ENCODE assay signal across 21 mouse cellular contexts in genomic region chr1:134770312-134770711, GRCm38 (mm10).
DNase-seq lines count a peak whose midpoint lies in the region; ATAC-seq and TF ChIP-seq lines count a peak whose summit lies in the region.
"Had no signal": no experiment of that assay in that cellular context is flagged by ENCODE, and none has a peak within 500 bp of the region (broad histone marks: within the 10 kb centered on the region; RNA-seq: fewer than 3 reads in every experiment).

No protein-coding gene starts in this region.

- no peaks in the 10 kb centered on the region for H3K27me3 ChIP-seq in heart, embryonic 10.5 days (ENCODE audit: insufficient read depth, poor library complexity, severe bottlenecking)
- H3K27me3 ChIP-seq in lung, embryonic 14.5 days (ENCODE audit: insufficient read depth, low read length), result no peaks in the 10 kb centered on the region
- H3K27me3 ChIP-seq in intestine, embryonic 15.5 days (replicated peaks), result no peaks in the 10 kb centered on the region
- H3K27me3 ChIP-seq in stomach, postnatal 0 days (ENCODE audit: control insufficient read depth, insufficient read depth, low read length), result no peaks in the 10 kb centered on the region
- H3K27me3 ChIP-seq: embryonic facial prominence, embryonic 12.5 days; hindbrain, embryonic 13.5 days; megakaryocyte, embryonic 14.5 days; neural tube, embryonic 15.5 days had no signal

- no peak for TF ChIP-seq EP300 in stomach, postnatal 0 days (optimal IDR thresholded peaks at IDR 0.05)

- H3K4me3 ChIP-seq in heart, embryonic 10.5 days, result no peak overlapping the region
- no peak overlapping the region for H3K4me3 ChIP-seq in lung, embryonic 14.5 days (ENCODE audit: low read depth, low read length)
- no peak overlapping the region for H3K4me3 ChIP-seq in lung, adult 2 months (replicated peaks; ENCODE audit: extremely low read depth, low read depth, low read length)
- no peak overlapping the region for H3K4me3 ChIP-seq in intestine, embryonic 15.5 days (replicated peaks)
- H3K4me3 ChIP-seq in stomach, postnatal 0 days (ENCODE audit: low read depth, low read length), result no peak overlapping the region
- H3K4me3 ChIP-seq: embryonic facial prominence, embryonic 12.5 days; hindbrain, embryonic 13.5 days; megakaryocyte, embryonic 14.5 days; neural tube, embryonic 15.5 days had no signal

- no peak overlapping the region for H3K9ac ChIP-seq in lung, embryonic 14.5 days
- no peak overlapping the region for H3K9ac ChIP-seq in intestine, embryonic 15.5 days
- H3K9ac ChIP-seq in stomach, postnatal 0 days (ENCODE audit: low read length), result no peak overlapping the region
- H3K9ac ChIP-seq: embryonic facial prominence, embryonic 12.5 days; hindbrain, embryonic 13.5 days; neural tube, embryonic 15.5 days had no signal

- no peak overlapping the region for H3K4me2 ChIP-seq in lung, embryonic 14.5 days
- no peak overlapping the region for H3K4me2 ChIP-seq in intestine, embryonic 15.5 days (replicated peaks)
- H3K4me2 ChIP-seq in stomach, postnatal 0 days (replicated peaks; ENCODE audit: low read depth), result no peak overlapping the region
- H3K4me2 ChIP-seq: embryonic facial prominence, embryonic 12.5 days; hindbrain, embryonic 13.5 days; liver, embryonic 11.5 days; neural tube, embryonic 15.5 days had no signal

- no peak for TF ChIP-seq CTCF in lung, embryonic 14.5 days (IDR thresholded peaks at IDR 0.05; ENCODE audit: low read depth)
- no peak for TF ChIP-seq CTCF in lung, adult 2 months (IDR thresholded peaks at IDR 0.05; ENCODE audit: insufficient read depth, low read length)
- TF ChIP-seq CTCF in stomach, postnatal 0 days (IDR thresholded peaks at IDR 0.05; ENCODE audit: low read depth), result no peak

- ATAC-seq in lung, embryonic 14.5 days (ENCODE audit: insufficient read depth), result no peak
- no peak for ATAC-seq in intestine, embryonic 15.5 days
- no peak for ATAC-seq in stomach, postnatal 0 days (ENCODE audit: low FRiP score, low TSS enrichment)
- ATAC-seq: forebrain, embryonic 14.5 days; midbrain, embryonic 16.5 days had no signal

- 94% methylated on average over 5 of the region's 5 CpGs for WGBS in heart, embryonic 10.5 days
- 96% methylated on average over 5 of the region's 5 CpGs for WGBS in lung, embryonic 14.5 days
- 88% methylated on average over 5 of the region's 5 CpGs for WGBS in lung, adult 2 months
- WGBS in intestine, embryonic 15.5 days, result 97% methylated on average over 5 of the region's 5 CpGs
- WGBS in stomach, postnatal 0 days, result 94% methylated on average over 5 of the region's 5 CpGs

- peaks cover 32% of the 10 kb centered on the region for H3K4me1 ChIP-seq in heart, embryonic 10.5 days
- H3K4me1 ChIP-seq in lung, embryonic 14.5 days (ENCODE audit: insufficient read depth), result peaks cover 23% of the 10 kb centered on the region
- H3K4me1 ChIP-seq in lung, adult 2 months (ENCODE audit: control insufficient read depth, insufficient read depth, low read length), result peaks cover 26% of the 10 kb centered on the region
- H3K4me1 ChIP-seq in intestine, embryonic 15.5 days (replicated peaks), result peaks cover 39% of the 10 kb centered on the region
- H3K4me1 ChIP-seq in stomach, postnatal 0 days (replicated peaks; ENCODE audit: control insufficient read depth, insufficient read depth), result peaks cover 8% of the 10 kb centered on the region; the same call in 1 of the 2 replicates

- H3K9me3 ChIP-seq in heart, embryonic 10.5 days, result no peaks in the 10 kb centered on the region
- H3K9me3 ChIP-seq in lung, embryonic 14.5 days (ENCODE audit: low read depth, low read length), result no peaks in the 10 kb centered on the region
- H3K9me3 ChIP-seq in intestine, embryonic 15.5 days, result no peaks in the 10 kb centered on the region
- H3K9me3 ChIP-seq in stomach, postnatal 0 days (ENCODE audit: control insufficient read depth, low read length), result no peaks in the 10 kb centered on the region
- H3K9me3 ChIP-seq: embryonic facial prominence, embryonic 12.5 days; hindbrain, embryonic 13.5 days; megakaryocyte, embryonic 14.5 days; neural tube, embryonic 15.5 days had no signal

- peaks cover 77% of the 10 kb centered on the region for H3K36me3 ChIP-seq in heart, embryonic 10.5 days
- peaks cover 30% of the 10 kb centered on the region; the same call in 1 of the 2 replicates for H3K36me3 ChIP-seq in lung, embryonic 14.5 days (ENCODE audit: insufficient read depth)
- 0 out of 2 replicates have a peak, but pooled peaks cover 8% of the 10 kb centered on the region for H3K36me3 ChIP-seq in intestine, embryonic 15.5 days
- H3K36me3 ChIP-seq in stomach, postnatal 0 days (ENCODE audit: control insufficient read depth, insufficient read depth, low read length), result peaks cover 10% of the 10 kb centered on the region

- TF ChIP-seq POLR2A in lung, adult 2 months (IDR thresholded peaks at IDR 0.05; ENCODE audit: borderline replicate concordance, extremely low read depth, low read depth, low read length), result no peak

- DNase-seq in heart, embryonic 10.5 days (ENCODE audit: low spot score), result peak; percentile 9
- no peak for DNase-seq in heart, postnatal 14 days
- DNase-seq in lung, embryonic 14.5 days, result no peak
- no peak for DNase-seq in lung, adult 2 months
- no peak for DNase-seq in stomach, postnatal 0 days (ENCODE audit: low spot score)
- no peak for DNase-seq in T-cell, adult 2 months (ENCODE audit: low spot score)
- DNase-seq: B cell, adult 2 months; cerebellum, adult 8-10 months; kidney, adult 11 months; kidney, postnatal 4 days; lung, adult 18-20 months; right cerebral cortex, postnatal 14 days; spleen, adult 18-20 months had no signal

- intact Hi-C loops in heart, postnatal 14 days (cut with DNase I), result no loop called here

- no peak overlapping the region for H3K27ac ChIP-seq in heart, embryonic 10.5 days
- peak overlapping the region; percentile 48; the same call in 1 of the 2 replicates for H3K27ac ChIP-seq in lung, embryonic 14.5 days (ENCODE audit: low read depth)
- peak overlapping the region; percentile 58; the same call in 1 of the 2 replicates for H3K27ac ChIP-seq in intestine, embryonic 15.5 days
- H3K27ac ChIP-seq in stomach, postnatal 0 days (replicated peaks), result peak overlapping the region; percentile 74
- H3K27ac ChIP-seq: embryonic facial prominence, embryonic 12.5 days; hindbrain, embryonic 13.5 days; neural tube, embryonic 15.5 days had no signal
